Mouse (Mus musculus) MEL (cell line): ENCODE results near the gene Naa20. TPM values are rescaled to one million over a fixed set of nuclear protein-coding genes. Genes with fewer than 3 reads are reported as not detected.

Experiments
- DNase-seq: peaks from one replicate; pipeline ENCODE4 v3.0.0; 2011; ENCODE audit warnings: low read depth, low spot score
- H3K27ac ChIP-seq: 2 replicates; pipeline ENCODE4 v1.5.1; 2012; ENCODE audit warnings: low read depth, mild to moderate bottlenecking, control low read depth, low read length, moderate library complexity; ENCODE audit not compliant: control insufficient read depth
- H3K27me3 ChIP-seq, 2 experiments: fragments of 150-350 bp in 1 of 2; sonication (generic) in 1 of 2; 2 replicates each; pipeline ENCODE4 v1.6.1; 2012; ENCODE audit warnings: low read length in 2 of 2, mild to moderate bottlenecking in 2 of 2, improper control_type of control experiment in 1 of 2, moderate library complexity in 1 of 2; ENCODE audit not compliant: insufficient read depth in 2 of 2, control insufficient read depth in 1 of 2
- H3K36me3 ChIP-seq, 2 experiments: 2 replicates each; pipeline ENCODE4 v1.6.1; 2012 to 2014; ENCODE audit warnings: low read length in 2 of 2, improper control_type of control experiment in 1 of 2, inconsistent platforms in 1 of 2, mild to moderate bottlenecking in 1 of 2; ENCODE audit not compliant: insufficient read depth in 2 of 2, control insufficient read depth in 1 of 2
- H3K4me1 ChIP-seq, 2 experiments: fragments of 150-350 bp in 1 of 2; sonication (generic) in 1 of 2; 2 replicates each; pipeline ENCODE4 v1.6.1; 2012; ENCODE audit warnings: low read length in 2 of 2, improper control_type of control experiment in 1 of 2, mild to moderate bottlenecking in 1 of 2; ENCODE audit not compliant: insufficient read depth in 2 of 2, control insufficient read depth in 1 of 2
- H3K4me3 ChIP-seq, 2 experiments: fragments of 150-350 bp in 1 of 2; sonication (generic) in 1 of 2; 2 replicates each; pipeline ENCODE4 v1.5.1; 2012; ENCODE audit warnings: low read depth in 2 of 2, low read length in 2 of 2, mild to moderate bottlenecking in 2 of 2, moderate library complexity in 2 of 2, control low read depth in 1 of 2, improper control_type of control experiment in 1 of 2; ENCODE audit not compliant: control insufficient read depth in 1 of 2, insufficient read depth in 1 of 2
- H3K79me2 ChIP-seq: 2 replicates; pipeline ENCODE4 v1.6.1; 2012; ENCODE audit warnings: mild to moderate bottlenecking, low read length, moderate library complexity; ENCODE audit not compliant: control insufficient read depth, poor library complexity, insufficient read depth
- H3K9ac ChIP-seq: 2 replicates; pipeline ENCODE4 v1.6.1; 2012; ENCODE audit warnings: low read depth, mild to moderate bottlenecking, control low read depth, low read length, moderate library complexity; ENCODE audit not compliant: control insufficient read depth, poor library complexity, severe bottlenecking
- H3K9me3 ChIP-seq: fragments of 150-350 bp; sonication (generic); replicated peaks from 2 replicates; pipeline ENCODE4 v1.6.1; 2012; ENCODE audit warnings: mild to moderate bottlenecking, low read length, improper control_type of control experiment, moderate library complexity; ENCODE audit not compliant: insufficient read depth
- BHLHE40 ChIP-seq: IDR thresholded peaks from 2 replicates; pipeline ENCODE4 v1.6.1; 2012; ENCODE audit warnings: low read depth, mild to moderate bottlenecking, inconsistent platforms, low read length, improper control_type of control experiment, borderline replicate concordance
- E2F4 ChIP-seq: IDR thresholded peaks from 2 replicates; pipeline ENCODE4 v1.6.1; 2011; ENCODE audit warnings: low read depth, low read length, improper control_type of control experiment, borderline replicate concordance
- EP300 ChIP-seq, 2 experiments: IDR thresholded peaks; 2 replicates each; pipeline ENCODE4 v1.6.1; 2011; ENCODE audit warnings: improper control_type of control experiment in 2 of 2, low read length in 2 of 2, low read depth in 1 of 2, mild to moderate bottlenecking in 1 of 2
- ETS1 ChIP-seq: IDR thresholded peaks from 2 replicates; pipeline ENCODE4 v1.6.1; 2012; ENCODE audit warnings: low read depth, mild to moderate bottlenecking, inconsistent platforms, low read length, improper control_type of control experiment, moderate library complexity
- GABPA ChIP-seq: IDR thresholded peaks from 2 replicates; pipeline ENCODE4 v1.6.1; 2012; ENCODE audit warnings: low read depth, mild to moderate bottlenecking, inconsistent platforms, low read length, improper control_type of control experiment, moderate library complexity
- GATA1 ChIP-seq: IDR thresholded peaks from 2 replicates; pipeline ENCODE4 v1.6.1; 2011; ENCODE audit warnings: low read depth, low read length, improper control_type of control experiment
- JUND ChIP-seq: IDR thresholded peaks from 2 replicates; pipeline ENCODE4 v1.6.1; 2011; ENCODE audit warnings: low read depth, mild to moderate bottlenecking, improper control_type of control experiment, low read length
- KAT2A ChIP-seq: conservative IDR thresholded peaks from 2 replicates; pipeline ENCODE4 v1.6.1; 2012; ENCODE audit warnings: low read depth, low read length, improper control_type of control experiment, inconsistent platforms
- MXI1 ChIP-seq: IDR thresholded peaks from 2 replicates; pipeline ENCODE4 v1.6.1; 2011; ENCODE audit warnings: mild to moderate bottlenecking, low read depth, low read length, improper control_type of control experiment
- NELFE ChIP-seq: IDR thresholded peaks from 2 replicates; pipeline ENCODE4 v1.6.1; 2011; ENCODE audit warnings: low read depth, low read length, improper control_type of control experiment
- NRF1 ChIP-seq: IDR thresholded peaks from 2 replicates; pipeline ENCODE4 v1.6.1; 2014; ENCODE audit warnings: low read depth, mild to moderate bottlenecking, inconsistent platforms, low read length, improper control_type of control experiment, moderate library complexity; ENCODE audit not compliant: poor library complexity, insufficient read depth, severe bottlenecking
- POLR2A ChIP-seq, 2 experiments: IDR thresholded peaks; 2 replicates each; pipeline ENCODE4 v1.6.1; 2011 to 2012; ENCODE audit warnings: low read length in 2 of 2, mild to moderate bottlenecking in 2 of 2, control low read depth in 1 of 2, improper control_type of control experiment in 1 of 2, low read depth in 1 of 2, moderate library complexity in 1 of 2; ENCODE audit not compliant: control insufficient read depth in 1 of 2, insufficient read depth in 1 of 2, poor library complexity in 1 of 2
- POLR2AphosphoS2 ChIP-seq: IDR thresholded peaks from 2 replicates; pipeline ENCODE4 v1.6.1; 2011; ENCODE audit warnings: low read length, improper control_type of control experiment
- POLR2AphosphoS5 ChIP-seq: IDR thresholded peaks from 2 replicates; pipeline ENCODE4 v1.6.1; 2012; ENCODE audit warnings: low read depth, borderline replicate concordance, mild to moderate bottlenecking, inconsistent platforms, low read length, moderate library complexity, mixed read lengths
- RAD21 ChIP-seq: IDR thresholded peaks from 2 replicates; pipeline ENCODE4 v1.6.1; 2011; ENCODE audit warnings: mild to moderate bottlenecking, low read depth, low read length, improper control_type of control experiment
- RCOR1 ChIP-seq: IDR thresholded peaks from 2 replicates; pipeline ENCODE4 v1.6.1; 2012; ENCODE audit warnings: low read depth, mild to moderate bottlenecking, inconsistent platforms, low read length, improper control_type of control experiment
- SIN3A ChIP-seq: IDR thresholded peaks from 2 replicates; pipeline ENCODE4 v1.6.1; 2012; ENCODE audit warnings: low read length, improper control_type of control experiment, inconsistent platforms
- SMC3 ChIP-seq: IDR thresholded peaks from 2 replicates; pipeline ENCODE4 v1.6.1; 2011; ENCODE audit warnings: low read depth, low read length, improper control_type of control experiment
- TAL1 ChIP-seq: IDR thresholded peaks from 2 replicates; pipeline ENCODE4 v1.6.1; 2012; ENCODE audit warnings: mild to moderate bottlenecking, inconsistent platforms, low read length, moderate library complexity, mixed read lengths
- TBP ChIP-seq: IDR thresholded peaks from 2 replicates; pipeline ENCODE4 v1.8.0; 2011; ENCODE audit warnings: low read depth, low read length, improper control_type of control experiment
- TCF12 ChIP-seq: IDR thresholded peaks from 2 replicates; pipeline ENCODE4 v1.6.1; 2014; ENCODE audit warnings: low read depth, mild to moderate bottlenecking, inconsistent platforms, low read length, improper control_type of control experiment, moderate library complexity
- UBTF ChIP-seq: IDR thresholded peaks from 2 replicates; pipeline ENCODE4 v1.6.1; 2012; ENCODE audit warnings: low read depth, mild to moderate bottlenecking, inconsistent platforms, low read length, improper control_type of control experiment, moderate library complexity, borderline replicate concordance; ENCODE audit not compliant: insufficient read depth
- USF1 ChIP-seq: IDR thresholded peaks from 2 replicates; pipeline ENCODE4 v1.6.1; 2014; ENCODE audit warnings: low read depth, mild to moderate bottlenecking, inconsistent platforms, low read length, improper control_type of control experiment, moderate library complexity
- ZKSCAN1 ChIP-seq: IDR thresholded peaks from 2 replicates; pipeline ENCODE4 v1.6.1; 2012; ENCODE audit warnings: low read depth, mild to moderate bottlenecking, inconsistent platforms, low read length, improper control_type of control experiment, moderate library complexity
- ZNF384 ChIP-seq: IDR thresholded peaks from 2 replicates; pipeline ENCODE4 v1.6.1; 2012; ENCODE audit warnings: low read depth, mild to moderate bottlenecking, inconsistent platforms, low read length, improper control_type of control experiment
- polyA plus RNA-seq, 2 experiments: library from polyadenylated mRNA; stranded (reverse) in 1 of 2; unstranded in 1 of 2; fragments of >175 nt in 1 of 2; fragments of >200 nt in 1 of 2; gene quantifications; 2 replicates each; pipeline versions ENCODE4 v1.2.1 to v1.2.4; 2012; ENCODE audit warnings: low replicate concordance in 2 of 2, low read depth in 1 of 2; ENCODE audit not compliant: insufficient read length in 2 of 2, insufficient read depth in 1 of 2, missing spikeins in 1 of 2
- total RNA-seq: library from RNA; depleted of rRNA; stranded (reverse); fragments of 300-350 nt; gene quantifications from 2 replicates; pipeline ENCODE4 v1.2.3, GENCODE M21; 2012; rRNA removed

The Naa20 gene
- total RNA-seq, result 84.1 and 88.1 TPM in 2 replicates
- polyA plus RNA-seq, result 10 to 100 TPM in 1 of 2 experiments, not detected in 1; 86.3 TPM

DNA sequence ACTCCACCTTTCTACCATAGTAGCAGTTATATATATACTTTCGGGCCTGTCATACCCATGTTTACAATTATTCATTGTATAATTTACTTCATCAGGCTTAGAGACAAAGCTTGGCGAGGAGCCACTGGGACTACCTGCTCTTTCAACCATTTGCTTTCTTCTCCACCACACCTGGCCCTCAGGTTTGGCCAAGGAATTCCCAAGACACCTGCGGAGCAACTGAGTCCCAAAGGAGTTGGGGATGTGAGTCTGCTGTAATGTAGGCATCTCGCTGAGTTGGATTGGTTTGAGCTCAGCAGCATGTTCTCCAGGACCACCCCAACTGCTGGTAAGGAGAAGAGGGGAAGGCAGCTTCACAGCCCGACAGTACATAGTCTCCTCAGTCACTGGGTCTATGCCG, at the start of gene Naa20:
TSS of gene Naa20 (plus strand) at position 239 of the 400 bp plus-strand sequence.
- H3K27ac ChIP-seq, result no peak within 1 kb of the TSS
- H3K9me3 ChIP-seq, result no peaks in the 10 kb centered on the region
- H3K4me3 ChIP-seq, result peak within 1 kb of the TSS; percentile 67 to 97
- H3K79me2 ChIP-seq, result peaks cover 31% of the 10 kb centered on the region
- no peaks in the 10 kb centered on the region for H3K27me3 ChIP-seq
- H3K36me3 ChIP-seq, result peaks cover 0 to 14% of the 10 kb centered on the region in 2 experiments; a peak in 2 of 4 replicates
- peak within 1 kb of the TSS; percentile 46; the same call in 1 of the 2 replicates for H3K9ac ChIP-seq
- no peak for TF ChIP-seq EP300 (IDR thresholded peaks at IDR 0.05; ENCODE audit: low read depth in 1 of 2, low read length in 2 of 2)
- no peak for TF ChIP-seq E2F4
- TF ChIP-seq RCOR1, result no peak
- TF ChIP-seq JUND, result no peak
- no peak for TF ChIP-seq KAT2A
- TF ChIP-seq USF1, result no peak
- TF ChIP-seq NELFE, result no peak
- TF ChIP-seq POLR2AphosphoS2, result no peak
- TF ChIP-seq SIN3A, result no peak
- no peak for TF ChIP-seq ETS1
- no peak for TF ChIP-seq TBP
- no peak for TF ChIP-seq ZNF384
- no peak for TF ChIP-seq GABPA
- TF ChIP-seq SMC3, result no peak
- TF ChIP-seq POLR2AphosphoS5, result no peak
- no peak for TF ChIP-seq TAL1
- peaks cover 2 to 8% of the 10 kb centered on the region in 2 experiments; a peak in 3 of 4 replicates for H3K4me1 ChIP-seq
- DNase-seq, result no peak

DNA sequence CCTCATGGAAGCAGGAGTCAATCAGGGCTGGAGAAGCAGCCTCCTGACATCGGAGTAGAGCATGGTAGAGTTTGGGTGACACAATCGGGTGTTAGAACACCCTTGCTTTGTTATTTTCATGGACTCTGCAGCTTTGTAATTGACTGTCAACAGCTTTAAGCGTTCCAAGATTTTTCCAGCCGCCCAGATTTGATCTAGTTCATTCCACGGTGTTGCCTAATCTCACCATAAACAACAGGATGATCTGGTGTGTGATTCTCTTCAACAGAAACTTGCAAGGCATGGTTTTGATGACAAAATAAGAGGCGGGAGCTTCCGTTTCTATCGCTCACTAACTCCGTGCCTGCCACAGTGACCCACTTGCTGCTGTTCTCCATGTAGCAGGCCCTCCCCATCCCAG, 46.1 kb upstream of the Naa20 start:
- DNase-seq, result no peak
- Histone ChIP-seq H3K27ac (no peak overlapping the region), H3K9ac (no peak overlapping the region), H3K27me3 (no peaks in the 10 kb centered on the region; a peak in 1 of 4 replicates), H3K79me2 (no peaks in the 10 kb centered on the region), H3K4me3 (no peak overlapping the region), H3K36me3 (no peaks in the 10 kb centered on the region), H3K4me1 (no peaks in the 10 kb centered on the region), H3K9me3 (no peaks in the 10 kb centered on the region)
- TF ChIP-seq ZNF384 (no peak), POLR2A (IDR thresholded peaks at IDR 0.05; ENCODE audit: control insufficient read depth in 1 of 2, insufficient read depth in 1 of 2, low read depth in 1 of 2, low read length in 2 of 2, poor library complexity in 1 of 2) (no peak), TCF12 (no peak), ZKSCAN1 (no peak), NRF1 (no peak), UBTF (no peak), BHLHE40 (no peak), RCOR1 (no peak), RAD21 (no peak), GATA1 (no peak), GABPA (no peak), MXI1 (no peak)
